Mouse (Mus musculus) neural tube, embryonic 14.5 days (tissue): ENCODE results near the gene Kalrn. TPM values are rescaled to one million over a fixed set of nuclear protein-coding genes. Genes with fewer than 3 reads are reported as not detected.
A peak's percentile ranks its signal among the peaks of the same experiment; 100 is the strongest.
"Not testable (repeated sequence)": the region's sequence is repeated elsewhere in the genome, so short reads cannot be mapped to it uniquely, and the experiment has no call there.

ENCODE experiments used
- ATAC-seq: fragments of 200-750 bp; cut with Nextera tagmentation; 2 replicates; pipeline ENCODE4 v1.8.0; 2017; ENCODE audit warnings: low read depth, mild to moderate bottlenecking, moderate TSS enrichment, moderate library complexity
- H3K27ac ChIP-seq: fragments of 300-500 bp; sonication (generic); 2 replicates; pipeline ENCODE4 v1.5.1; 2014; ENCODE audit warnings: low read depth, mild to moderate bottlenecking, control low read depth, low read length, moderate library complexity, mixed read lengths
- H3K27me3 ChIP-seq: fragments of 300-500 bp; sonication (generic); 2 replicates; pipeline ENCODE4 v1.6.1; 2014; ENCODE audit warnings: low read length; ENCODE audit not compliant: control insufficient read depth, insufficient read depth
- H3K36me3 ChIP-seq: fragments of 300-500 bp; sonication (generic); 2 replicates; pipeline ENCODE4 v1.6.1; 2014; ENCODE audit warnings: low read length, mixed read lengths; ENCODE audit not compliant: control insufficient read depth, insufficient read depth
- H3K4me1 ChIP-seq: fragments of 300-500 bp; sonication (generic); 2 replicates; pipeline ENCODE4 v1.6.1; 2014; ENCODE audit warnings: low read length; ENCODE audit not compliant: control insufficient read depth, insufficient read depth
- H3K4me2 ChIP-seq: fragments of 300-500 bp; sonication (generic); 2 replicates; pipeline ENCODE4 v1.6.1; 2014; ENCODE audit warnings: mild to moderate bottlenecking, low read depth, low read length, control low read depth
- H3K4me3 ChIP-seq: fragments of 300-500 bp; sonication (generic); 2 replicates; pipeline ENCODE4 v1.5.1; 2014; ENCODE audit warnings: low read depth, low read length, control low read depth, mixed read lengths
- H3K9ac ChIP-seq: fragments of 300-500 bp; sonication (generic); replicated peaks from 2 replicates; pipeline ENCODE4 v1.6.1; 2014; ENCODE audit warnings: low read depth, mild to moderate bottlenecking, control low read depth, low read length, mixed read lengths
- H3K9me3 ChIP-seq: fragments of 300-500 bp; sonication (generic); 2 replicates; pipeline ENCODE4 v1.6.1; 2016; ENCODE audit warnings: low read length; ENCODE audit not compliant: control insufficient read depth
- WGBS: fragments of 180-500 bp; shearing (Covaris S2); extraction: QIAGEN DNeasy Blood & Tissue Kit; methylation state at CpG from one replicate; pipeline ENCODE4 v1.1.7; 2014; 5-methylcytosine and 5-hydroxymethylcytosine counted together
- polyA plus RNA-seq: library from polyadenylated mRNA; unstranded; fragments of >200 nt; fragmentation: Nextera tagmentation; extraction: Ambion mirVana; gene quantifications from 2 replicates; pipeline ENCODE4 v1.2.1, GENCODE M21; 2014

The Kalrn gene
- polyA plus RNA-seq, 1 experiment from 2014 or later, result 34.2 TPM

GRCm38 (mm10) chr16:34093734-34094445, 479.4 kb downstream of the Kalrn start:
- H3K9ac ChIP-seq, result peak overlapping the region; percentile 39
- H3K9me3 ChIP-seq, result no peaks in the 10 kb centered on the region
- 0 out of 2 replicates have a peak, but pooled peaks cover 2% of the 10 kb centered on the region for H3K27me3 ChIP-seq
- peak; percentile 7 for ATAC-seq
- H3K27ac ChIP-seq, result peak overlapping the region; percentile 58
- H3K4me3 ChIP-seq, result peak overlapping the region; percentile 25
- peak overlapping the region; percentile 48 for H3K4me2 ChIP-seq
- 3% methylated on average over 14 of the region's 14 CpGs for WGBS
- H3K4me1 ChIP-seq, result peaks cover 29% of the 10 kb centered on the region
- no peaks in the 10 kb centered on the region for H3K36me3 ChIP-seq

GRCm38 (mm10) chr16:34089528-34090095, 483.7 kb downstream of the Kalrn start:
- no peaks in the 10 kb centered on the region for H3K27me3 ChIP-seq
- peaks cover 16% of the 10 kb centered on the region for H3K4me1 ChIP-seq
- H3K9ac ChIP-seq, result no peak overlapping the region
- no peaks in the 10 kb centered on the region for H3K36me3 ChIP-seq
- 25% methylated on average over 8 of the region's 8 CpGs for WGBS
- H3K27ac ChIP-seq, result no peak overlapping the region
- no peaks in the 10 kb centered on the region for H3K9me3 ChIP-seq
- ATAC-seq, result peak; percentile 77
- no peak overlapping the region for H3K4me2 ChIP-seq
- no peak overlapping the region for H3K4me3 ChIP-seq

GRCm38 (mm10) chr16:34089022-34089421, 484.3 kb downstream of the Kalrn start:
- WGBS, result 87% methylated on average over 3 of the region's 3 CpGs
- H3K27ac ChIP-seq, result no peak overlapping the region

GRCm38 (mm10) chr16:34088331-34088730, 485.0 kb downstream of the Kalrn start:
- Histone ChIP-seq H3K27me3 (no peaks in the 10 kb centered on the region), H3K4me3 (no peak overlapping the region), H3K9me3 (no peaks in the 10 kb centered on the region), H3K27ac (no peak overlapping the region), H3K4me1 (peaks cover 8% of the 10 kb centered on the region; the same call in 1 of the 2 replicates), H3K36me3 (no peaks in the 10 kb centered on the region), H3K9ac (no peak overlapping the region), H3K4me2 (no peak overlapping the region)
- 44% methylated on average over 4 of the region's 4 CpGs for WGBS
- no peak for ATAC-seq

More at GRCm38 (mm10) chr16:34089022-34089421, 484.3 kb downstream of the Kalrn start:
- no peak for ATAC-seq
- H3K9me3 ChIP-seq, result no peaks in the 10 kb centered on the region
- H3K27me3 ChIP-seq, result no peaks in the 10 kb centered on the region
- no peak overlapping the region for H3K4me2 ChIP-seq
- H3K9ac ChIP-seq, result no peak overlapping the region
- peaks cover 13% of the 10 kb centered on the region for H3K4me1 ChIP-seq
- H3K4me3 ChIP-seq, result no peak overlapping the region
- no peaks in the 10 kb centered on the region for H3K36me3 ChIP-seq

- H3K9ac ChIP-seq, result no peak overlapping the region
- H3K4me1 ChIP-seq, result peaks cover 6% of the 10 kb centered on the region; the same call in 1 of the 2 replicates
- ATAC-seq, result no peak
- no peaks in the 10 kb centered on the region for H3K36me3 ChIP-seq
- H3K4me2 ChIP-seq, result no peak overlapping the region
- no peak overlapping the region for H3K4me3 ChIP-seq
- H3K9me3 ChIP-seq, result no peaks in the 10 kb centered on the region
- WGBS, result 80% methylated on average over 10 of the region's 10 CpGs
- no peaks in the 10 kb centered on the region for H3K27me3 ChIP-seq
- no peak overlapping the region for H3K27ac ChIP-seq
These were observed 489.0 kb downstream of the Kalrn start for GRCm38 (mm10) chr16:34084135-34084920.

- Histone ChIP-seq H3K36me3 (no peaks in the 10 kb centered on the region), H3K4me1 (0 out of 2 replicates have a peak, but pooled peaks cover 3% of the 10 kb centered on the region), H3K4me3 (no peak overlapping the region), H3K9ac (no peak overlapping the region), H3K9me3 (no peaks in the 10 kb centered on the region), H3K4me2 (no peak overlapping the region), H3K27me3 (no peaks in the 10 kb centered on the region), H3K27ac (no peak overlapping the region)
- 97% methylated on average over 5 of the region's 5 CpGs for WGBS
- ATAC-seq, result no peak
These were observed 490.6 kb downstream of the Kalrn start for GRCm38 (mm10) chr16:34082494-34083469.

- Histone ChIP-seq H3K4me3 (no peak overlapping the region), H3K9me3 (no peaks in the 10 kb centered on the region), H3K9ac (no peak overlapping the region), H3K4me2 (no peak overlapping the region), H3K27me3 (no peaks in the 10 kb centered on the region), H3K4me1 (0 out of 2 replicates have a peak, but pooled peaks cover 3% of the 10 kb centered on the region), H3K27ac (no peak overlapping the region), H3K36me3 (no peaks in the 10 kb centered on the region)
- 57% methylated on average over 19 of the region's 19 CpGs for WGBS
- ATAC-seq, result peak; percentile 21; the same call in 1 of the 2 replicates
These were observed 491.5 kb downstream of the Kalrn start for GRCm38 (mm10) chr16:34081683-34082438.

GRCm38 (mm10) chr16:34081314-34081682, 492.0 kb downstream of the Kalrn start:
- not testable (repeated sequence) for H3K27me3 ChIP-seq, H3K9ac ChIP-seq, H3K27ac ChIP-seq, H3K36me3 ChIP-seq, H3K4me3 ChIP-seq, H3K4me1 ChIP-seq, H3K9me3 ChIP-seq, ATAC-seq, H3K4me2 ChIP-seq
